Mouse (Mus musculus): ENCODE results near the gene Hoxb13. TPM values are rescaled to one million over a fixed set of nuclear protein-coding genes. Genes with fewer than 3 reads are reported as not detected.

The Hoxb13 gene
- total RNA-seq, 1 experiment from 2014 or later = not detected

GRCm38 (mm10) chr11:96234906-96235305 is 40.8 kb downstream of the Hoxb13 start:
- no peak for ATAC-seq (ENCODE audit: extremely low read depth, insufficient number of reproducible peaks, low FRiP score, poor library complexity, severe bottlenecking)

- no peak for ATAC-seq (ENCODE audit: extremely low read depth, insufficient number of reproducible peaks, low FRiP score, poor library complexity, severe bottlenecking)
These were observed 46.1 kb downstream of the Hoxb13 start for GRCm38 (mm10) chr11:96240211-96240610.

Other genes starting within 250 kb of the Hoxb13 start
- gene Igf2bp1, start 188.4 kb upstream of the Hoxb13 start, total RNA-seq (2017) = not detected in 2 replicates
- not detected in 2 replicates for gene Gip, start 169.8 kb upstream of the Hoxb13 start, total RNA-seq (2017)
- gene Snf8, start 159.4 kb upstream of the Hoxb13 start, total RNA-seq (2017) = 41.1 and 49.6 TPM in 2 replicates
- 31.0 and 34.1 TPM in 2 replicates for gene Ube2z, start 128.9 kb upstream of the Hoxb13 start, total RNA-seq (2017)
- gene Atp5g1, start 118.6 kb upstream of the Hoxb13 start, total RNA-seq (2017) = 7.6 and 10.8 TPM in 2 replicates
- gene Calcoco2, start 82.4 kb upstream of the Hoxb13 start, total RNA-seq (2017) = not detected in 2 replicates
- gene Ttll6, start 60.5 kb upstream of the Hoxb13 start, total RNA-seq (2017) = not detected in 2 replicates
- not detected in 2 replicates for gene Hoxb9, start 77.1 kb downstream of the Hoxb13 start, total RNA-seq (2017)
- gene Hoxb8, start 87.6 kb downstream of the Hoxb13 start, total RNA-seq (2017) = not detected in 2 replicates
- not detected in 2 replicates for gene Hoxb7, start 92.3 kb downstream of the Hoxb13 start, total RNA-seq (2017)
- gene Hoxb6, start 98.2 kb downstream of the Hoxb13 start, total RNA-seq (2017) = not detected in 2 replicates
- gene Hoxb5, start 109.0 kb downstream of the Hoxb13 start, total RNA-seq (2017) = 0.25 TPM in 1 of 2 replicates, not detected in the other
- gene Hoxb4, start 124.0 kb downstream of the Hoxb13 start, total RNA-seq (2017) = 2.0 and 4.2 TPM in 2 replicates
- gene Hoxb3, start 129.0 kb downstream of the Hoxb13 start, total RNA-seq (2017) = 0.70 and 0.86 TPM in 2 replicates
- 0.12 TPM in 1 of 2 replicates, not detected in the other for gene Hoxb2, start 156.2 kb downstream of the Hoxb13 start, total RNA-seq (2017)
- gene Hoxb1, start 171.4 kb downstream of the Hoxb13 start, total RNA-seq (2017) = not detected in 2 replicates